Mouse (Mus musculus) natural killer cell, adult 2 months (primary cell): ENCODE measurements at regions not wholly inside any gene's neighbourhood (a gene's known extent, or its start where the extent isn't known, plus 50 kb on each side); places are given as distances from the start of the nearest gene placed in this dataset.
A peak's percentile ranks its signal among the peaks of the same experiment; 100 is the strongest.

Experiments used
- DNase-seq, 2 experiments: peaks; one replicate each; pipeline ENCODE4 v3.0.0; 2022; ENCODE audit warnings: low spot score in 2 of 2

DNA sequence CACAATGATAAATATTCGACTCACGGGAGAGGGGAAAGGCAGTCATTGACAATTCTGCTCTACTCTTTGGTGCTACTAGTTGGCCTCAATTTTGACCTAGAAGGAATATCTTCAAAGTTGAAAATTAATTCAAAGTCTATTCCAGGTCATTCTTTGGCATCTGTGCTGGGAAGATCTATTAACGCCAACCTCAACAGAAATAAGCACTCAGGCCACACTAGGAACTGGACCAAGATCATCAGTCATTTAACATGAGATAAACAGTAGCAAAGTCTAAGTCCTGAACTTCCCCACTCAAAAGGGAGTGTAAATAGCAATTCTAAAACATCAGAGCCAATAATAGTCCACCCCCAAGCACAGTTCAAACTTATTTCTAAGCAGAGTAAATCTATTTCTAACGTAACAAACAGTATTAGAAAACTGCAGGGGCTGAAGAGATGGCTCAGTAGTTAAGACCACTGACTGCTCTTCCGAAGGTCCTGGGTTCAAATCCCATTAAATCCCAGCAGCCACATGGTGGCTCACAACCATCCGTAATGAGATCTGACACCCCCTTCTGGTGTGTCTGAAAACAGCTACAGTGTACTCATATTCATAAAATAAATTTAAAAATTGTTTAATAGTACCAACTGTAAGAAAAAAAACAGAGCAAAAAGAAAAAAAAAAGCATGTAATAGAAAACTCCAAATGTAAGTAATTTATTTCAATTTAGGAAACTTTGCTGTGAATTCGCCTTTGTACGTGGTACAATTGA lies 75.1 kb upstream of the Atp2b1 start:
- DNase-seq: no peak

- DNase-seq: no peak
Observed at GRCm38 (mm10) chr10:98839963-98840362, 74.2 kb upstream of the Atp2b1 start.

GRCm38 (mm10) chr10:98840411-98840810 lies 73.8 kb upstream of the Atp2b1 start:
- DNase-seq: no peak

GRCm38 (mm10) chr10:98840957-98841831 lies 73.0 kb upstream of the Atp2b1 start:
- DNase-seq: peak in 1 of 2 experiments; percentile 34

- DNase-seq: no peak
Observed at GRCm38 (mm10) chr10:98841860-98842259, 72.3 kb upstream of the Atp2b1 start.

- no peak for DNase-seq
Observed at GRCm38 (mm10) chr10:98842721-98843120, 71.5 kb upstream of the Atp2b1 start.

DNA sequence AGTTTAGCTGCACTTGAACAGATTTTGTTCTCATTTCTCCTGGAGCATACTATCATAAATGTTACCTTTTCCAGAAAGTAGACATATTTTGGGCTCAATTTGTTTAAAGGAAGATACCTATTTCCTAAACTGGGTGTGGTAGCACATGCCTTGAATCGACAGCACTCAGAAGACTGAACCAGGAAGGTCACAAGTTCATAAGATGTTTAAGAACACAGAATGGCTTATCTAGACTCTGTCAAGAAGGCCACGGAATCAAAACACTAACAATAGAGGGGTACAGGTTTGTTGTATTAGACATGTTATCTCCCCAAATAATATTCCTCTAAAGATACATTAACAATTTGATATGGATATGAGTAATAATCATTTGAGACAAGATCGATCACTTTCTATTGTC lies 64.4 kb upstream of the Atp2b1 start:
- DNase-seq: no peak

- DNase-seq: no peak
Observed at GRCm38 (mm10) chr10:98857395-98857794, 56.8 kb upstream of the Atp2b1 start.

DNA sequence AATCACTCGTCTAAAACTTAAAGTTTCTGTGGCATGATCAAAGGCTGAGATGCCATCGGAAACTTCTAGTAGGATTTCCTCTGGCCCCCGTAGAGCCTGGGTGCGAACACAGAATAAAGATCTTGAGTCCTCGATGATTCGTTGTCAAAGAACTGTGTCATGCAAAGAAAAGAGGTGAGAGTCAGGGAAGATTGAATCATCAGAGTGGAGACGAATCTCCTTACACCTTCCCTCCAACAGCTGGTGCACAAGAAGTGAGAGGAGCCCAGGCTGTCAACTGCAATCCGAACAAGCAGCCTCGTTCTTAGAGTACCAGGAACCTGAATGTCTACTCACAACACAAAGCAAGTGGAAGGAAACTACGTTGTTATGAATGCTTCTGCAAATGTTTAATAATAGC lies 52.7 kb upstream of the Atp2b1 start:
- no peak for DNase-seq

DNA sequence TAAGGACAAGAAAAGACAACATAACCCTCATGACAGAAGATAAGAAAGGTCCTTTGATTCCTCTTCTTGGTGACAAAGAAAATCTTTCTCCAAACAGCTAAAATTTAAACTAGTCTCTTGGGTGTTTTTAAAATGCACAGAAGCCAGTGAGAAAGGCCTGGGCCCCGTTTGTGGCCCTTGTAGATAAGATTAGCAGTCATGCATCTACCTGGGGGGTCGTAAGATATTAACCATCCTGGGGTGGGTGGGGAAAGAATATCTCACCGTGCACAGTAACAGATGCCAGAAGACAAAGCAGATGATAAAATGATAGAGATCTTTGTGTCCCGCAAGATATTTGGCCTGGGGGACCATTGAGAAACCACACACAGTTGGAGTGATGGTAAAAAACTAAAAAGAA lies 51.5 kb upstream of the Atp2b1 start:
- DNase-seq: no peak

- DNase-seq: no peak
Observed at GRCm38 (mm10) chr10:98864384-98864783, 49.8 kb upstream of the Atp2b1 start.
